Mouse (Mus musculus) heart, adult 8-10 months (tissue): Measurements from ENCODE around the gene Nphp3. TPM values are rescaled to one million over a fixed set of nuclear protein-coding genes. Genes with fewer than 3 reads are reported as not detected.

ENCODE experiments used
- DNase-seq: peaks from one replicate; pipeline ENCODE4 v3.0.0; 2022; ENCODE audit warnings: low spot score
- total RNA-seq, 4 experiments: library from RNA; stranded (reverse); gene quantifications; 2 replicates each; pipeline ENCODE4 v1.2.4; 2022

Gene Nphp3
- 1 to 10 TPM; 2.4 to 3.7 (median 2.9) TPM for total RNA-seq

DNA sequence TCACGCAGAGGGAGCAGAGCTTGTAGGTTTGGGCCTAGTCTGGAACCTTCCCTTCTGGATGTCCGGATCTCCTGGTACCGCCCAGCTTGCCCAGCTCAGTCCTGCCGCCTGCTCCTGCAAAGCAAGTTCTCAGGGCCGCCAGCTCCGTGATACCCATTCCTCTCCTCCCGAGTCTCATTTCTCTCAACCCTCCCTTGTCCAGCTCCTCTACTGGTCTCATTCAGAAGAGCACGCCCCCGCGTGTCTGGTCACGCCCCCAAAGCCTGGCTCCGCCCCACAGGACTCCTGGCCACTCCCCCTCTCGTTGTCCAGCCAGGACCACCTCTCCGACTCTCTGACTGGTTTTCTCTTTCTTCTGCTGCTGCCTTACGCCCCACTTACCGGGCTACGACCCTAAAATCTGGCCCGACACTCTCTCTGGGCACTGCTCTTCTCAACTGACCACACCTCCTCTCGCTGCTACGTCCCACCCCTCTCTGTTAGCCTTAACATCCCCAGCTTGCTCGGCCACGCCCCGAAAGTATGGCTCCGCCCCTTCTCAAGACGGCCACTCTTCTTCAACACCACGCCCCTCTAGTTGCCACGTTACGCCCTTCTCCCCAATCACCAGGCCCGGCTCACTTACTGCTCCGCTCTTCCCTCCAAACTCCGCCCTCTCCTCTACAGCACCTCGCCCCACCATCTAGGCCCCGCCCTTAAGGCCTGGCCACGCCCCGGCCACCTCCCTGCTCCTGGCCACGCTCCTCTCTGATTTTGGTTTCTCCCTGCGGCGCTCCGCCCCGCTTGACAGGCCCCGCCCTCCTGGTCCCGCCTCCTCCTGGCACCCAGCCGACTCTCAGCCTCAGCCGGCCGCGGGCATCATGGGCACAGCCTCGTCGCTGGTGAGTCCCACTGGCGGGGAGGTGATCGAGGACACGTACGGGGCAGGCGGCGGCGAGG lies at the start of gene Nphp3:
Gene Nphp3, plus strand, starts transcription at position 624 of the 939 bp plus-strand sequence.
- peak; percentile 99 for DNase-seq

DNA sequence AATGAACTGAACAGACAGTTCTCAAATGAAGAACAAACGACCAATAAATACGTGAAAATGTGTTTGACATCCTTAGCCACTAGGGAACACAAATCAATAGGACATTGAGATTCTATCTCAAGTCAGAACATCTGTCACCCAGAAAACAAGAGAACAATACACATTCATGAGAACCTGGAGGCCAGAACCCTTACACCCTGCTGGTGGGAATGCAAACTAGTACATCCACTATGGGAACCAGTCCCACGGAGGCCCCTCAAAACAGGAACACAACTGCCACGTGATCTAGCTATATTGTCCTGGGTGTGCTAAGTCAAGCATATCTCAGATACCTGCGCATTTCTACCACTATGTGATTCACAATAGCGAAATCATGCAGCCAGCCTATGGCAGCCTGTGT lies 43.6 kb upstream of the Nphp3 start:
- DNase-seq, result no peak

DNA sequence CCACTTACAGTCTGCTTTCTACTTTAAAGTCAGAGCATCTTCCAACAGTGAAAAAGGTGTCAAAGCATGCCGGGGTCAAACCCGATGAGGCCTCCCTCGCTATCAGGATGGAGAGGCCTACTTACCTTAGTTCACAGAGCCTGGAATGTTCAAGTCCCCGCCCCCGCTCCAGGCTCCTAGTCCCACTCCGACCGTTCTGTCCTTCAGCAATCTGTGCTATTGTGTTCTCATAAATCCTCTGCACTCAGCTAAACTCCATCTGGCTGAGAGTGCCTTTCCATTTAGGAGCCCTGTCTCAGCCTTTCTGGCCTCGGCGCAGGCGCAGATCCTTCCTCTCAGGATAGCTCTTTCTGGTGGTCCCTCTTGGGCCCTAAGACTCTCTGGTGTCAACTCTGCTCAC lies 42.4 kb upstream of the Nphp3 start:
- no peak for DNase-seq

DNA sequence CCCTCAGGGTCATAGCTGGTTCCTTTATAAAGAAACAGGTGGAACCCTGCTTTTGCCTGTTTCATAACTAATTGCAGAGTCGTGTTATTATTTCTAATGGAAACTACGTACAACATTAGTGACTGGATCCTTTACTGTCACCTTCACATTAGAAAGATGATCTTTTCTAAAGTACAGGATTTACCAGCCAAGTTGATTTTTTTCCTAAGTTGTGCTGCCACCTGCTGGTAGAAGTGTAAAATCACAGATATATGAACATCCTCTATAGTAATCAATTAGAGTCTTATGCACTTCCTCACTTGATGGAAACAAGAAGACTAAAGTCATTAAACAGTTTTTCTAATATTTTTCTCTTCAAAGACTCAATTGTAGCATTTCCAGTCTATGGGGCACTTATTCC lies 5.8 kb upstream of the Nphp3 start:
- DNase-seq, result peak; percentile 55

DNA sequence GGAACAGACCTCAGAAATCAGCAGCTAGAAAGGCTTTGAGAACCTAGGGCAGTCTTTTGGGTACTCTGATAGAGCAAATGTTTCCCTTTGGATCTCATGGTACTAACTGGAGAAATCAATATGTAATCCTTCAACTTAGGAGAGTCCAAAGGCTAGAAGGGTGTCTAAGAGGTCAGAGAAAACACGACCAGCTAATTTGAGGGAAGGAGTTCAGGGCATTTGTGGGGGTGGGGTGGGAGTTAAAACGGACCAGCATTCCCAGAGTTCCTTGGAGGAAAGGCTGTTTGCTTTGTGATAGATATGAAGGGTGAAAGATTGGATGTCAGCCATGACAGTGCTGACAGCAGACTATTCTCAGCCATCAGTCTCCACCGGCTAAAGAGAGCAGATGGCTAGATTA lies 1.7 kb upstream of the Nphp3 start:
- DNase-seq, result no peak

- DNase-seq, result no peak
Observed at GRCm38 (mm10) chr9:104002913-104003330, 578 bp downstream of the Nphp3 start.

GRCm38 (mm10) chr9:104014526-104014925 lies 12.2 kb downstream of the Nphp3 start:
- no peak for DNase-seq

- DNase-seq, result no peak
Observed at GRCm38 (mm10) chr9:104021026-104021425, 18.7 kb downstream of the Nphp3 start.

- no peak for DNase-seq
Observed at GRCm38 (mm10) chr9:104027186-104027585, 24.8 kb downstream of the Nphp3 start.

DNA sequence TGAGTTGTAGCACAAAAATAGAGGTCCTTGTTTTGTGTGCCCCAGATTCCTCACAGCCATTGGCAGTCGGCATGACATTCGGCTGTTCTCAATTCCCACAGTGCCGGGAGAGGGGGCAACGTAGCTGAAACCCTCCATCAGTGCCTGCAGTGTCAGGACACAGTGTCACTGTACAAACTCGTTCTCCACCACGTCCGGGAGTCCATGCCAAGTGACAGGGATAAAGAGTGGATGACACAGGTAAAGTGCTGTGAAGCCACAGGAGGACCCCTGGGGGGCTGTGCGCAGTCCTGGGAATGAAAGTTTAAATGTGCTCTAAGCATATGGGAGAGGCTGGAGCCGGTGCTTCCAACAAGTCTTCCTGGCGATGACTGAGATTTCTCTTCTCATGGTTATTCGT lies 27.5 kb downstream of the Nphp3 start:
- no peak for DNase-seq

GRCm38 (mm10) chr9:104034231-104034630 lies 31.9 kb downstream of the Nphp3 start:
- no peak for DNase-seq

DNA sequence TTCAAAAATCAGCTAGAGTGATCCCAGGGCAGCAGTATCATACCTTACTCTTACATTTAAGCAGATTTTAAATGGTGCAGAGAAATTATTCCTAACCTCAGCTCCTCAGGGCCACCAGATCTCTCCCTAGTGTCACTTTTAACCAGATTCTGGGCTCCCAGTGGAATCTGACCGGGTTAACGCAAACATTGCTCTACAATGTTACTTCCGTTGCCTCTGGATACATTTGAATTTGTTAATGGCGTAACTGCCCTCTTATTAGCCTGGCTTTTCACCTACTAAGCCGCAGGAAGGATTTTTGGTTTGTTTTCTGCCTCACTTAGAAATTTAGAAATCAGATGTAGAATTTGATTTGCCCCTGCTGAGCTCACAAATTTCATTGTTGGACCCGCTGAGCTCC lies 32.4 kb downstream of the Nphp3 start:
- DNase-seq, result no peak

- DNase-seq, result peak; percentile 56
Observed at GRCm38 (mm10) chr9:104035261-104036015, 33.1 kb downstream of the Nphp3 start.

- DNase-seq, result no peak
Observed at GRCm38 (mm10) chr9:104038266-104038665, 35.9 kb downstream of the Nphp3 start.

GRCm38 (mm10) chr9:104039031-104039695 lies 36.8 kb downstream of the Nphp3 start:
- DNase-seq, result no peak

DNA sequence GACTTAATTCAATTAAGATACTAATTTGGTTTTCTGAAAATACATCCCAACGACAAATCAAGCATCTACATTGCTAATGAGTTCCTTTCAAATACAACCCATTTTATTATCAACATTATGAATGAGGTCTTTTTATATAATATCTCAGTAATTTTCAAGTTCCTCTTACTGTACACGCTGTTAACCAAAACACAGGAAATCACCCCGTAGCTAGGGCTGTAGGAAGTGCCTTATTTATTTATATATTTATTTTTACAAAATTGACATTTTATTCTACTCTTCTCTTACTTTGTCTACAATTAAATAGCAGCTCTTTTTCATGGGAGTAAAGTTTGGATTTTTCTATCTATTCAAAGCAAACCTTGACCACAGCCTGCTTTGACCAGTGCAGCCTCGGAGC lies 37.4 kb downstream of the Nphp3 start:
- DNase-seq, result no peak

DNA sequence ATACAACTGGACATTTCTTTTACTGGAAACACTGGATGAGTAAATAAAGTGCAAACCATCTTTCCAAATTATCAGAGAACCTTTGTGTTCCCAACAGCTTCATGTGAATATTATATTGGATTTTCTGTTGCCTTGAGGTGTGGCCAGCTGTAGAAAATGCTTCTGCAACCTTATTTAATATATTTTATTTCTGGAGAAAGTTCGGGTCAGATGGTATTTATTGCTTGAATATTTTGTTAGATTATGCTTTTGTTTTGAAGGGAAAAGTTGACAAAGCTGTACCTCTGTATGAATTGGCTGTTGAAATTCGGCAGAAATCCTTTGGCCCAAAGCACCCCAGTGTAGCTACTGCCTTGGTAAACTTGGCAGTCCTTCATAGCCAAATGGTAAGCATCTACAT lies 38.0 kb downstream of the Nphp3 start, which contains the start of gene Gm28305:
Gene Gm28305, plus strand, starts transcription at position 301 of the 400 bp plus-strand sequence.
- no peak for DNase-seq

GRCm38 (mm10) chr9:104043676-104044075 lies 41.3 kb downstream of the Nphp3 start:
- no peak for DNase-seq

- no peak for DNase-seq
Observed at GRCm38 (mm10) chr9:104051028-104051427, 48.7 kb downstream of the Nphp3 start.

GRCm38 (mm10) chr9:104062430-104063243 lies 60.3 kb downstream of the Nphp3 start, which contains the start of gene Uba5:
TSS of gene Uba5 (minus strand) at chr9:104063134.
- no peak for DNase-seq
